Mouse (Mus musculus) left cerebral cortex, adult 8-10 months (tissue): ENCODE measurements around the gene Zxdc. TPM values are rescaled to one million over a fixed set of nuclear protein-coding genes. Genes with fewer than 3 reads are reported as not detected.
A peak's percentile ranks its signal among the peaks of the same experiment; 100 is the strongest.

ENCODE experiments used
- DNase-seq, 2 experiments: peaks; one replicate each; pipeline ENCODE4 v3.0.0; 2022; ENCODE audit warnings: low spot score in 2 of 2
- total RNA-seq, 4 experiments: library from RNA; stranded (reverse); gene quantifications; 2 replicates each; pipeline ENCODE4 v1.2.4; 2022

The Zxdc gene
- 10 to 100 TPM; 28.3 to 32.6 (median 29.6) TPM for total RNA-seq

GRCm38 (mm10) chr6:90368976-90369724, at the start of gene Zxdc:
TSS of gene Zxdc (plus strand) at chr6:90369492.
- DNase-seq = peak; percentile 99 to 100

- DNase-seq = no peak
These were observed 48.9 kb upstream of the Zxdc start for GRCm38 (mm10) chr6:90320429-90320828.

- DNase-seq = no peak
These were observed 47.5 kb upstream of the Zxdc start for GRCm38 (mm10) chr6:90321811-90322210.

GRCm38 (mm10) chr6:90324026-90324425, 45.3 kb upstream of the Zxdc start:
- DNase-seq = no peak

- no peak for DNase-seq
These were observed 44.8 kb upstream of the Zxdc start for GRCm38 (mm10) chr6:90324463-90324862.

GRCm38 (mm10) chr6:90324991-90325390, 44.3 kb upstream of the Zxdc start, which contains the start of gene Chst13:
TSS of gene Chst13 (minus strand) at chr6:90325185.
- DNase-seq = no peak

GRCm38 (mm10) chr6:90327670-90328069, 41.6 kb upstream of the Zxdc start:
- DNase-seq = peak in 1 of 2 experiments; percentile 12

- DNase-seq = peak; percentile 5 to 52
These were observed 39.3 kb upstream of the Zxdc start for GRCm38 (mm10) chr6:90329953-90330352.

GRCm38 (mm10) chr6:90332561-90333425, 36.5 kb upstream of the Zxdc start, which contains the start of gene Uroc1:
TSS of gene Uroc1 (plus strand) at chr6:90333284.
- no peak for DNase-seq

- no peak for DNase-seq
These were observed 35.0 kb upstream of the Zxdc start for GRCm38 (mm10) chr6:90334244-90334643.

- no peak for DNase-seq
These were observed 26.9 kb upstream of the Zxdc start for GRCm38 (mm10) chr6:90342343-90342742.

- DNase-seq = no peak
These were observed 22.1 kb upstream of the Zxdc start for GRCm38 (mm10) chr6:90347183-90347582.

- no peak for DNase-seq
These were observed 20.8 kb upstream of the Zxdc start for GRCm38 (mm10) chr6:90348500-90348899.

- DNase-seq = no peak
These were observed 19.3 kb upstream of the Zxdc start for GRCm38 (mm10) chr6:90350011-90350410.

- no peak for DNase-seq
These were observed 11.2 kb upstream of the Zxdc start for GRCm38 (mm10) chr6:90358142-90358541.

GRCm38 (mm10) chr6:90359445-90359844, 9.8 kb upstream of the Zxdc start:
- DNase-seq = no peak

GRCm38 (mm10) chr6:90360024-90360781, 9.1 kb upstream of the Zxdc start:
- no peak for DNase-seq

- DNase-seq = no peak
These were observed 8.2 kb upstream of the Zxdc start for GRCm38 (mm10) chr6:90360922-90361614.

- DNase-seq = no peak
These were observed 6.0 kb upstream of the Zxdc start for GRCm38 (mm10) chr6:90363301-90363700.

- peak; percentile 28 to 39 for DNase-seq
These were observed 647 bp downstream of the Zxdc start for GRCm38 (mm10) chr6:90369725-90370553.
